Mouse (Mus musculus): ENCODE measurements around the gene Psmb4.

GRCm38 (mm10) chr3:94915903-94916741 is 29.4 kb upstream of the Psmb4 start:
- no peak for TF ChIP-seq CTCF (IDR thresholded peaks at IDR 0.05; ENCODE audit: low read depth, low read length)
- TF ChIP-seq POLR2A (IDR thresholded peaks at IDR 0.05; ENCODE audit: insufficient read depth, low read length) = no peak
